Mouse (Mus musculus): Measurements from ENCODE around the gene Gm572. TPM values are rescaled to one million over a fixed set of nuclear protein-coding genes. Genes with fewer than 3 reads are reported as not detected.

The Gm572 gene
- polyA plus RNA-seq, 1 experiment from 2014 or later, result 0.09 TPM

- Histone ChIP-seq H3K27ac (no peak overlapping the region), H3K9ac (no peak overlapping the region)
Observed at GRCm38 (mm10) chr4:148627246-148627645, 15.9 kb upstream of the Gm572 start.

GRCm38 (mm10) chr4:148632013-148632692 lies 11.0 kb upstream of the Gm572 start:
- Histone ChIP-seq H3K9me3 (no peaks in the 10 kb centered on the region), H3K4me2 (no peak overlapping the region), H3K9ac (no peak overlapping the region), H3K36me3 (no peaks in the 10 kb centered on the region), H3K4me1 (no peaks in the 10 kb centered on the region), H3K27me3 (replicated peaks) (no peaks in the 10 kb centered on the region), H3K4me3 (replicated peaks) (no peak overlapping the region), H3K27ac (no peak overlapping the region)
- 53% methylated on average over 3 of the region's 3 CpGs for WGBS
- ATAC-seq (ENCODE audit: insufficient read depth, low FRiP score, low read depth), result no peak

More at GRCm38 (mm10) chr4:148627246-148627645, 15.9 kb upstream of the Gm572 start:
- WGBS, result 60% methylated on average over 3 of the region's 3 CpGs
- peak overlapping the region; percentile 72 for H3K4me3 ChIP-seq (replicated peaks)
- peaks cover 20% of the 10 kb centered on the region; the same call in 1 of the 2 replicates for H3K36me3 ChIP-seq
- ATAC-seq (ENCODE audit: insufficient read depth, low FRiP score, low read depth), result no peak
- no peaks in the 10 kb centered on the region for H3K27me3 ChIP-seq (replicated peaks)
- peak overlapping the region; percentile 49 for H3K4me2 ChIP-seq
- peaks cover 15% of the 10 kb centered on the region for H3K4me1 ChIP-seq
- H3K9me3 ChIP-seq, result no peaks in the 10 kb centered on the region

GRCm38 (mm10) chr4:148633395-148634061 lies 9.6 kb upstream of the Gm572 start:
- Histone ChIP-seq H3K36me3 (no peaks in the 10 kb centered on the region), H3K27ac (no peak overlapping the region; the same call in 1 of the 2 replicates), H3K9ac (no peak overlapping the region), H3K4me3 (replicated peaks) (no peak overlapping the region), H3K4me2 (no peak overlapping the region), H3K4me1 (no peaks in the 10 kb centered on the region), H3K27me3 (replicated peaks) (no peaks in the 10 kb centered on the region), H3K9me3 (no peaks in the 10 kb centered on the region)
- 77% methylated on average over 2 of the region's 2 CpGs for WGBS
- no peak for ATAC-seq (ENCODE audit: insufficient read depth, low FRiP score, low read depth)

GRCm38 (mm10) chr4:148635309-148635708 lies 7.8 kb upstream of the Gm572 start:
- Histone ChIP-seq H3K27me3 (replicated peaks) (no peaks in the 10 kb centered on the region), H3K36me3 (no peaks in the 10 kb centered on the region), H3K4me1 (no peaks in the 10 kb centered on the region), H3K4me3 (replicated peaks) (no peak overlapping the region), H3K27ac (no peak overlapping the region), H3K9me3 (no peaks in the 10 kb centered on the region), H3K4me2 (no peak overlapping the region), H3K9ac (no peak overlapping the region)
- no peak for ATAC-seq (ENCODE audit: insufficient read depth, low FRiP score, low read depth)
- 76% methylated on average over 2 of the region's 2 CpGs for WGBS

DNA sequence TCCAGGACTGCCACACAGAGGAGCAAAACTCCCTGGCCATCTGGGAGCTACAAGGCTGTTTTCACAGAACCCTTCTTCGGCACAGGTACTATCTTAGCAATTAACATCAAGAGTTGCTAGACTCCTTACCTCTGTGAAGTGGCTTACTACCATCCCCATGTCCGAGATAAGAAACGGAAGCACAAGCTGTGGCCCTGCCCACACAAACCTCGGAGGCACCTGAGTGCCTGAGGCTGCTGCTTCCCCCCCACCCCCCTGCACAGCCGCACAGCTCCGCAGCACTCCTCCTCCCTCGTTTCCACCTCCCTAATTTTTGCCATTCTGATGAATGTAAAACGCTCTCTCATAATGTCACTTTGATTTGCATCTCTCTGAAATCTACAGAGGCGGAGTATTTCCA lies 4.8 kb upstream of the Gm572 start:
- no peaks in the 10 kb centered on the region for H3K27me3 ChIP-seq (replicated peaks)
- H3K4me1 ChIP-seq, result no peaks in the 10 kb centered on the region
- H3K9ac ChIP-seq, result no peak overlapping the region
- no peaks in the 10 kb centered on the region for H3K36me3 ChIP-seq
- no peak overlapping the region for H3K4me2 ChIP-seq
- 38% methylated on average over 9 of the region's 9 CpGs for WGBS
- no peak overlapping the region for H3K4me3 ChIP-seq (replicated peaks)
- H3K9me3 ChIP-seq, result no peaks in the 10 kb centered on the region
- no peak overlapping the region for H3K27ac ChIP-seq
- no peak for ATAC-seq (ENCODE audit: insufficient read depth, low FRiP score, low read depth)

GRCm38 (mm10) chr4:148639455-148639854 lies 3.7 kb upstream of the Gm572 start:
- H3K27me3 ChIP-seq (replicated peaks), result no peaks in the 10 kb centered on the region
- no peak overlapping the region for H3K4me3 ChIP-seq (replicated peaks)
- H3K27ac ChIP-seq, result no peak overlapping the region
- no peaks in the 10 kb centered on the region for H3K9me3 ChIP-seq
- H3K9ac ChIP-seq, result no peak overlapping the region
- 70% methylated on average over 2 of the region's 2 CpGs for WGBS
- ATAC-seq (ENCODE audit: insufficient read depth, low FRiP score, low read depth), result peak; percentile 56; the same call in 1 of the 2 replicates
- no peaks in the 10 kb centered on the region for H3K36me3 ChIP-seq
- no peak overlapping the region for H3K4me2 ChIP-seq
- H3K4me1 ChIP-seq, result peaks cover 5% of the 10 kb centered on the region; the same call in 1 of the 2 replicates

- no peaks in the 10 kb centered on the region for H3K27me3 ChIP-seq (replicated peaks)
- no peak overlapping the region for H3K4me3 ChIP-seq (replicated peaks)
- no peak overlapping the region for H3K27ac ChIP-seq
- H3K4me2 ChIP-seq, result no peak overlapping the region
- peaks cover 5% of the 10 kb centered on the region; the same call in 1 of the 2 replicates for H3K4me1 ChIP-seq
- no peak overlapping the region for H3K9ac ChIP-seq
- H3K36me3 ChIP-seq, result no peaks in the 10 kb centered on the region
- 75% methylated on average over 5 of the region's 5 CpGs for WGBS
- no peak for ATAC-seq (ENCODE audit: insufficient read depth, low FRiP score, low read depth)
- H3K9me3 ChIP-seq, result no peaks in the 10 kb centered on the region
Observed at GRCm38 (mm10) chr4:148641121-148641520, 2.0 kb upstream of the Gm572 start.

DNA sequence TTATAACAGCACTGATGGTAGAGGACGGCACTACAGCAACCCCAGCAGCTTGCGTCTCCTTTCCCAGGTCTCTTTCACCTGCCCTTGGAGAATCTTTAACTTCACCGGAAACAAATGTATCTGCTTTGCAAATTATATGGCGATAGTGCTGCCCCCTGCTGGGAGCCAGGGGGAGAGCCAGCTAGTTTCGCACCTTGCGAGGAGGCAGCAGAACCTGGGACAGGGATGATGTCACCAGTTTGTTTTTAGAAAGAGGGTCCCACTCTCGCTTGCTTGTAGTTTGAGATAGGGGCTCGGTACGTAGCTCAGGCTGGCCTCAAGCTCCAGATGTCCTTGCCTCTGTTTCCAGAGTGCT lies 1.0 kb downstream of the Gm572 start:
- Histone ChIP-seq H3K27ac (no peak overlapping the region), H3K4me3 (replicated peaks) (0 out of 2 replicates have a peak overlapping the region, but pooled peaks have one; percentile 15), H3K4me1 (peaks cover 5% of the 10 kb centered on the region; the same call in 1 of the 2 replicates), H3K9me3 (no peaks in the 10 kb centered on the region), H3K4me2 (peak overlapping the region; percentile 52), H3K9ac (no peak overlapping the region), H3K36me3 (no peaks in the 10 kb centered on the region), H3K27me3 (replicated peaks) (no peaks in the 10 kb centered on the region)
- ATAC-seq (ENCODE audit: insufficient read depth, low FRiP score, low read depth), result no peak
- 2% methylated on average over 9 of the region's 9 CpGs for WGBS

DNA sequence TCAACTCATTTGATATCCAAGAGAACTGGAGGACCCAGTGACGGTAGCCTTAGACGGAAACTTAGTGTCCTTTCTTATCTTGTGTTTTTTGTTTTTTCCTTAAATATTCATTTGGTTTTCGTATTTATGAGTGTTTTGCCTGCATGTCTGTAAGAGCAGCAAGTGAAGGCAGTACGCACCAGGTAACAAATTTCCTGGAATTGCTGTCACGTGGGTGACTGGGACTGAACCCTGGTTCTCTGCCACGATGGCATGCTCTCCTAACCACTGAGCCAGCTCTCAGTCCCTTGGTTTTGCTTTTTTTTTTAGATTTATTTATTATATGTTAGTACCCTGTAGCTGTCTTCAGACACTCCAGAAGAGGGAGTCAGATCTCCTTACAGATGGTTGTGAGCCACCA lies 1.8 kb downstream of the Gm572 start:
- H3K4me1 ChIP-seq, result peaks cover 5% of the 10 kb centered on the region; the same call in 1 of the 2 replicates
- no peak overlapping the region for H3K4me3 ChIP-seq (replicated peaks)
- H3K27me3 ChIP-seq (replicated peaks), result no peaks in the 10 kb centered on the region
- no peak overlapping the region for H3K4me2 ChIP-seq
- 84% methylated on average over 6 of the region's 6 CpGs for WGBS
- no peak for ATAC-seq (ENCODE audit: insufficient read depth, low FRiP score, low read depth)
- no peaks in the 10 kb centered on the region for H3K9me3 ChIP-seq
- H3K27ac ChIP-seq, result no peak overlapping the region
- no peak overlapping the region for H3K9ac ChIP-seq
- H3K36me3 ChIP-seq, result no peaks in the 10 kb centered on the region

- H3K9ac ChIP-seq, result no peak overlapping the region
- peak; percentile 52; the same call in 1 of the 2 replicates for ATAC-seq (ENCODE audit: insufficient read depth, low FRiP score, low read depth)
- H3K4me1 ChIP-seq, result peaks cover 5% of the 10 kb centered on the region; the same call in 1 of the 2 replicates
- no peaks in the 10 kb centered on the region for H3K27me3 ChIP-seq (replicated peaks)
- H3K27ac ChIP-seq, result no peak overlapping the region
- H3K4me2 ChIP-seq, result no peak overlapping the region
- WGBS, result 43% methylated on average over 11 of the region's 11 CpGs
- H3K9me3 ChIP-seq, result no peaks in the 10 kb centered on the region
- no peaks in the 10 kb centered on the region for H3K36me3 ChIP-seq
- no peak overlapping the region for H3K4me3 ChIP-seq (replicated peaks)
Observed at GRCm38 (mm10) chr4:148646616-148647015, 3.5 kb downstream of the Gm572 start.

DNA sequence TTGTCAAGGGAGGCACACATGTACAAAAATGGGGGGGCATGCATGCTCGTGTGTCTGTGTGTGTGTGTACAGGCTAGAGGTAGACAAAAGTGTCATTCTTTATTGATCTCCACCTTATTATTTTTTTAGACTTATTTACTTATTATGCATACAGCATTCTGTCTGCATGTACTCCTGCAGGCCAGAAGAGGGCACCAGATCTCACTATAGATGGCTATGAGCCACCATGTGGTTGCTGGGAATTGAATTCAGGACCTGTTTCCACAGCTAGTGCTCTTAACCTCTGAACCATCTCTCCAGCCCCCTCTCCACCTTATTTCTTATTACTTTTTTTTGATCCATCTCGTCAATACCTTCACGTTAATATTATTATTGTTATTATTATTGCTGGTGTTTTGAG lies 6.2 kb downstream of the Gm572 start:
- 66% methylated on average over 3 of the region's 3 CpGs for WGBS
- Histone ChIP-seq H3K9ac (no peak overlapping the region), H3K4me3 (replicated peaks) (no peak overlapping the region), H3K4me1 (no peaks in the 10 kb centered on the region), H3K27ac (no peak overlapping the region), H3K36me3 (no peaks in the 10 kb centered on the region), H3K4me2 (no peak overlapping the region), H3K9me3 (no peaks in the 10 kb centered on the region), H3K27me3 (replicated peaks) (no peaks in the 10 kb centered on the region)
- no peak for ATAC-seq (ENCODE audit: insufficient read depth, low FRiP score, low read depth)

DNA sequence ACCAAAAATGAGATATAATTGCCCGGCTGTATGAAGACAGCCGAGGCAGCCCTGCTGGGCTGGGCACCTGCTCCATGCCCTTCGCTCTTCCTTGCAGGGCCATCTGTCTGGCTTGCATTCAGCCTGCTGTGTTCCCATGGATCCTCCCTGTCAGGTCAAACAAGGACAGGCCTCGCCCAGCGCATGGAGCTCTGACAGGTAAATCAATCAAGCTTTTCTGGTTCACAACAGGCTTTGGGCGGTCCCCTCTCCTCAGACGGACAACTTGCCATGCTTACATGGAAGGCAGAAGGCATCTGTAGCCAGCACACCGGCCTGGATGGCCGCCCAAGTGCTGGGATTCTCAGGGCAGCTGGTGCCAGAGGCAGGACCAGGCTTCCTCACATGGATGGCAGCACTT lies 7.9 kb downstream of the Gm572 start:
- peak; percentile 51; the same call in 1 of the 2 replicates for ATAC-seq (ENCODE audit: insufficient read depth, low FRiP score, low read depth)
- no peaks in the 10 kb centered on the region for H3K27me3 ChIP-seq (replicated peaks)
- H3K36me3 ChIP-seq, result no peaks in the 10 kb centered on the region
- no peaks in the 10 kb centered on the region for H3K9me3 ChIP-seq
- H3K4me2 ChIP-seq, result no peak overlapping the region
- H3K9ac ChIP-seq, result no peak overlapping the region
- WGBS, result 40% methylated on average over 9 of the region's 9 CpGs
- H3K4me1 ChIP-seq, result no peaks in the 10 kb centered on the region
- H3K27ac ChIP-seq, result no peak overlapping the region
- no peak overlapping the region for H3K4me3 ChIP-seq (replicated peaks)
